Mouse (Mus musculus) heart, embryonic 14.5 days (tissue): ENCODE results near the gene Phc2. TPM values are rescaled to one million over a fixed set of nuclear protein-coding genes. Genes with fewer than 3 reads are reported as not detected.

Source experiments
- ATAC-seq: fragments of 200-750 bp; cut with Nextera tagmentation; 2 replicates; pipeline ENCODE4 v1.8.0; 2017; ENCODE audit warnings: low read depth, moderate TSS enrichment; ENCODE audit not compliant: insufficient number of reproducible peaks, insufficient read depth, low FRiP score
- H3K27ac ChIP-seq, 2 experiments: fragments of 200-500 bp in 1 of 2; fragments of 300-500 bp in 1 of 2; sonication (generic) in 1 of 2; replicated peaks in 1 of 2; 2 replicates each; pipeline ENCODE4 v1.5.1; 2012 to 2014; ENCODE audit warnings: low read depth in 2 of 2, low read length in 2 of 2, control low read depth in 1 of 2, mild to moderate bottlenecking in 1 of 2, mixed read lengths in 1 of 2; ENCODE audit not compliant: control insufficient read depth in 1 of 2, insufficient read depth in 1 of 2
- H3K27me3 ChIP-seq: fragments of 300-500 bp; sonication (generic); 2 replicates; pipeline ENCODE4 v1.6.1; 2014; ENCODE audit warnings: mild to moderate bottlenecking, low read length, control low read depth; ENCODE audit not compliant: control insufficient read depth, insufficient read depth
- H3K36me3 ChIP-seq: fragments of 300-500 bp; sonication (generic); 2 replicates; pipeline ENCODE4 v1.6.1; 2014; ENCODE audit warnings: mild to moderate bottlenecking, control low read depth, low read length, mixed read lengths; ENCODE audit not compliant: control insufficient read depth, insufficient read depth
- H3K4me1 ChIP-seq, 2 experiments: fragments of 200-500 bp in 1 of 2; fragments of 300-500 bp in 1 of 2; sonication (generic) in 1 of 2; 2 replicates each; pipeline ENCODE4 v1.6.1; 2012 to 2014; ENCODE audit warnings: low read length in 2 of 2, control low read depth in 1 of 2, mixed read lengths in 1 of 2; ENCODE audit not compliant: control insufficient read depth in 2 of 2, insufficient read depth in 2 of 2
- H3K4me2 ChIP-seq: fragments of 300-500 bp; sonication (generic); 2 replicates; pipeline ENCODE4 v1.6.1; 2014; ENCODE audit warnings: mild to moderate bottlenecking, low read length
- H3K4me3 ChIP-seq, 2 experiments: fragments of 200-500 bp in 1 of 2; fragments of 300-500 bp in 1 of 2; sonication (generic) in 1 of 2; 2 replicates each; pipeline ENCODE4 v1.5.1; 2012 to 2014; ENCODE audit warnings: low read length in 2 of 2, mild to moderate bottlenecking in 2 of 2, control low read depth in 1 of 2, low read depth in 1 of 2, moderate library complexity in 1 of 2; ENCODE audit not compliant: control insufficient read depth in 1 of 2, insufficient read depth in 1 of 2
- H3K9ac ChIP-seq: fragments of 300-500 bp; sonication (generic); 2 replicates; pipeline ENCODE4 v1.6.1; 2014; ENCODE audit warnings: mild to moderate bottlenecking, low read length
- H3K9me3 ChIP-seq: fragments of 300-500 bp; sonication (generic); 2 replicates; pipeline ENCODE4 v1.6.1; 2016; ENCODE audit warnings: low read length, control low read depth; ENCODE audit not compliant: control insufficient read depth
- WGBS: fragments of 180-500 bp; shearing (Covaris S2); extraction: QIAGEN DNeasy Blood & Tissue Kit; methylation state at CpG from one replicate; pipeline ENCODE4 v1.1.7; 2014; 5-methylcytosine and 5-hydroxymethylcytosine counted together
- polyA plus RNA-seq: library from polyadenylated mRNA; unstranded; fragments of >200 nt; fragmentation: Nextera tagmentation; extraction: Ambion mirVana; gene quantifications from 2 replicates; pipeline ENCODE4 v1.2.1, GENCODE M21; 2014

The Phc2 gene
- polyA plus RNA-seq, 1 experiment from 2014 or later = 42.5 TPM

GRCm38 (mm10) chr4:128721061-128721648 lies 66.7 kb downstream of the Phc2 start:
- ATAC-seq = no peak
- Histone ChIP-seq H3K9me3 (no peaks in the 10 kb centered on the region), H3K27ac (no peak overlapping the region), H3K4me3 (no peak overlapping the region), H3K4me1 (peaks cover 25% of the 10 kb centered on the region in 2 experiments), H3K27me3 (no peaks in the 10 kb centered on the region), H3K36me3 (no peaks in the 10 kb centered on the region), H3K9ac (no peak overlapping the region), H3K4me2 (no peak overlapping the region)
- 78% methylated on average over 9 of the region's 9 CpGs for WGBS

GRCm38 (mm10) chr4:128721761-128722160 lies 67.3 kb downstream of the Phc2 start:
- Histone ChIP-seq H3K9ac (no peak overlapping the region), H3K27ac (no peak overlapping the region), H3K4me3 (no peak overlapping the region), H3K36me3 (no peaks in the 10 kb centered on the region), H3K4me1 (peaks cover 24 to 25% of the 10 kb centered on the region in 2 experiments), H3K9me3 (no peaks in the 10 kb centered on the region), H3K27me3 (no peaks in the 10 kb centered on the region), H3K4me2 (no peak overlapping the region)
- whole genome bisulfite sequencing = 84% methylated on average over 4 of the region's 4 CpGs
- ATAC-seq = no peak

- WGBS = 83% methylated on average over 8 of the region's 8 CpGs
- Histone ChIP-seq H3K9ac (no peak overlapping the region), H3K36me3 (no peaks in the 10 kb centered on the region), H3K9me3 (no peaks in the 10 kb centered on the region), H3K4me3 (no peak overlapping the region), H3K27ac (no peak overlapping the region), H3K27me3 (no peaks in the 10 kb centered on the region), H3K4me2 (no peak overlapping the region), H3K4me1 (peaks cover 27 to 28% of the 10 kb centered on the region in 2 experiments)
- ATAC-seq = no peak
Measured at GRCm38 (mm10) chr4:128722932-128723331, 68.4 kb downstream of the Phc2 start.

GRCm38 (mm10) chr4:128723431-128723830 lies 68.9 kb downstream of the Phc2 start:
- no peaks in the 10 kb centered on the region for H3K27me3 ChIP-seq
- no peak overlapping the region for H3K4me2 ChIP-seq
- no peaks in the 10 kb centered on the region for H3K9me3 ChIP-seq
- H3K36me3 ChIP-seq = no peaks in the 10 kb centered on the region
- peaks cover 27 to 29% of the 10 kb centered on the region in 2 experiments for H3K4me1 ChIP-seq
- ATAC-seq = no peak
- WGBS = 77% methylated on average over 13 of the region's 13 CpGs
- H3K9ac ChIP-seq = no peak overlapping the region
- no peak overlapping the region for H3K4me3 ChIP-seq
- H3K27ac ChIP-seq = peak overlapping the region in 1 of 2 experiments; percentile 49; a peak in 2 of 4 replicates

- no peak overlapping the region for H3K4me2 ChIP-seq
- no peaks in the 10 kb centered on the region for H3K9me3 ChIP-seq
- ATAC-seq = 0 out of 2 replicates have a peak, but pooled peaks have one; percentile 15
- WGBS = 18% methylated on average over 7 of the region's 7 CpGs
- H3K9ac ChIP-seq = no peak overlapping the region
- no peak overlapping the region for H3K4me3 ChIP-seq
- H3K36me3 ChIP-seq = no peaks in the 10 kb centered on the region
- H3K27me3 ChIP-seq = no peaks in the 10 kb centered on the region
- peaks cover 29 to 35% of the 10 kb centered on the region in 2 experiments for H3K4me1 ChIP-seq
- H3K27ac ChIP-seq = peak overlapping the region; percentile 12 to 49; a peak in 3 of 4 replicates
Measured at GRCm38 (mm10) chr4:128724059-128724458, 69.6 kb downstream of the Phc2 start.

- peak overlapping the region; percentile 66 to 97 for H3K4me3 ChIP-seq
- H3K27me3 ChIP-seq = no peaks in the 10 kb centered on the region
- peaks cover 27 to 49% of the 10 kb centered on the region in 2 experiments for H3K4me1 ChIP-seq
- H3K9ac ChIP-seq = peak overlapping the region; percentile 96
- H3K4me2 ChIP-seq = peak overlapping the region; percentile 84
- H3K9me3 ChIP-seq = no peaks in the 10 kb centered on the region
- peaks cover 12% of the 10 kb centered on the region for H3K36me3 ChIP-seq
- peak overlapping the region; percentile 83 to 94 for H3K27ac ChIP-seq
- WGBS = 4% methylated on average over 53 of the region's 68 CpGs
- ATAC-seq = peak; percentile 88
Measured at GRCm38 (mm10) chr4:128727019-128727720, 72.7 kb downstream of the Phc2 start.

GRCm38 (mm10) chr4:128727721-128728430 lies 73.4 kb downstream of the Phc2 start:
- 1% methylated on average over 65 of the region's 65 CpGs for WGBS
- Histone ChIP-seq H3K9me3 (no peaks in the 10 kb centered on the region), H3K27me3 (no peaks in the 10 kb centered on the region), H3K36me3 (peaks cover 12% of the 10 kb centered on the region), H3K4me2 (peak overlapping the region; percentile 84), H3K27ac (peak overlapping the region; percentile 83 to 94), H3K4me3 (peak overlapping the region; percentile 66 to 97), H3K9ac (peak overlapping the region; percentile 96), H3K4me1 (peaks cover 29 to 56% of the 10 kb centered on the region in 2 experiments)
- ATAC-seq = peak; percentile 64
